Mouse (Mus musculus): ENCODE results near the gene Prim2. TPM values are rescaled to one million over a fixed set of nuclear protein-coding genes. Genes with fewer than 3 reads are reported as not detected.
A peak's percentile ranks its signal among the peaks of the same experiment; 100 is the strongest.

The Prim2 gene
- polyA plus RNA-seq (2014; fragmentation: Nextera tagmentation; extraction: Ambion mirVana), result 15.6 and 16.5 TPM in 2 replicates

- Histone ChIP-seq H3K36me3 (ENCODE audit: control insufficient read depth, insufficient read depth, low read length) (peaks cover 21% of the 10 kb centered on the region), H3K9ac (ENCODE audit: low read length) (peak within 1 kb of the TSS; percentile 76), H3K9me3 (ENCODE audit: control insufficient read depth, low read length) (no peaks in the 10 kb centered on the region), H3K27me3 (ENCODE audit: control insufficient read depth, insufficient read depth, low read length) (no peaks in the 10 kb centered on the region), H3K4me3 (ENCODE audit: control insufficient read depth in 1 of 2, insufficient read depth in 1 of 2, low read depth in 1 of 2, low read length in 2 of 2) (peak within 1 kb of the TSS; percentile 74 to 85), H3K27ac (replicated peaks in 1 of 2; ENCODE audit: control insufficient read depth in 1 of 2, insufficient read depth in 1 of 2, low read depth in 2 of 2, low read length in 2 of 2) (peak within 1 kb of the TSS; percentile 68 to 81), H3K4me1 (ENCODE audit: control insufficient read depth in 2 of 2, insufficient read depth in 2 of 2, low read length in 2 of 2) (0 out of 4 replicates have a peak, but pooled peaks cover 0 to 9% of the 10 kb centered on the region in 2 experiments), H3K4me2 (ENCODE audit: low read length) (peak within 1 kb of the TSS; percentile 94)
- ATAC-seq (ENCODE audit: insufficient number of reproducible peaks, insufficient read depth, low FRiP score, low read depth), result peak; percentile 73
- 0% methylated on average over 26 of the region's 26 CpGs for WGBS
Observed at GRCm38 (mm10) chr1:33669708-33670141, at the start of gene Prim2. Gene Prim2 (minus strand): TSS chr1:33669795.

DNA sequence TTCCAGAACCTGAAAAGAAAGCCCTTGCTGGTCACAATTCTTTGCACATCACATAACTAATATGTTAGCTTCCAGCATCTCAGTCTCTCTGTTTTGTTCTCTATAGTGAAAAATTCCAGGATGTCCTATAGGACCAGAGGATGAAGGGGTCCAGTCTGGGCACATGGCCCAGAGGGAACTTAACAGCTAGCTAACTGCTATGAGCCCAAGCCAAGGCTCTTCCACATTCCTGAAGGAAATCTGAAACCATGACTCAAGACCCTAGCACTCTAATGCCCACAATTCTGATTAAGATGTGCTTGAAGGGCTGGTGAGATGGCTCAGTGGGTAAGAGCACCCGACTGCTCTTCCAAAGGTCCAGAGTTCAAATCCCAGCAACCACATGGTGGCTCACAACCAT lies 48.0 kb upstream of the Prim2 start:
- WGBS, result 61% methylated on average over 1 of the region's 1 CpGs
- no peak overlapping the region for H3K4me3 ChIP-seq (ENCODE audit: control insufficient read depth in 1 of 2, insufficient read depth in 1 of 2, low read depth in 1 of 2, low read length in 2 of 2)
- no peak overlapping the region for H3K27ac ChIP-seq (replicated peaks in 1 of 2; ENCODE audit: control insufficient read depth in 1 of 2, insufficient read depth in 1 of 2, low read depth in 2 of 2, low read length in 2 of 2)
- peaks cover 0 to 5% of the 10 kb centered on the region in 2 experiments; a peak in 2 of 4 replicates for H3K4me1 ChIP-seq (ENCODE audit: control insufficient read depth in 2 of 2, insufficient read depth in 2 of 2, low read length in 2 of 2)
- peaks cover 10% of the 10 kb centered on the region for H3K36me3 ChIP-seq (ENCODE audit: control insufficient read depth, insufficient read depth, low read length)
- no peak for ATAC-seq (ENCODE audit: insufficient number of reproducible peaks, insufficient read depth, low FRiP score, low read depth)
- no peaks in the 10 kb centered on the region for H3K9me3 ChIP-seq (ENCODE audit: control insufficient read depth, low read length)
- H3K27me3 ChIP-seq (ENCODE audit: control insufficient read depth, insufficient read depth, low read length), result no peaks in the 10 kb centered on the region; the same call in 1 of the 2 replicates
- no peak overlapping the region for H3K4me2 ChIP-seq (ENCODE audit: low read length)
- no peak overlapping the region for H3K9ac ChIP-seq (ENCODE audit: low read length)

GRCm38 (mm10) chr1:33714796-33715195 lies 45.2 kb upstream of the Prim2 start:
- no peak overlapping the region for H3K27ac ChIP-seq (replicated peaks in 1 of 2; ENCODE audit: control insufficient read depth in 1 of 2, insufficient read depth in 1 of 2, low read depth in 2 of 2, low read length in 2 of 2)
- no peak overlapping the region for H3K4me3 ChIP-seq (ENCODE audit: control insufficient read depth in 1 of 2, insufficient read depth in 1 of 2, low read depth in 1 of 2, low read length in 2 of 2)
- no peaks in the 10 kb centered on the region for H3K36me3 ChIP-seq (ENCODE audit: control insufficient read depth, insufficient read depth, low read length)
- WGBS, result 4% methylated on average over 10 of the region's 10 CpGs
- H3K4me2 ChIP-seq (ENCODE audit: low read length), result peak overlapping the region; percentile 42
- H3K9ac ChIP-seq (ENCODE audit: low read length), result no peak overlapping the region
- H3K9me3 ChIP-seq (ENCODE audit: control insufficient read depth, low read length), result no peaks in the 10 kb centered on the region
- H3K27me3 ChIP-seq (ENCODE audit: control insufficient read depth, insufficient read depth, low read length), result no peaks in the 10 kb centered on the region; the same call in 1 of the 2 replicates
- no peaks in the 10 kb centered on the region for H3K4me1 ChIP-seq (ENCODE audit: control insufficient read depth in 2 of 2, insufficient read depth in 2 of 2, low read length in 2 of 2)
- no peak for ATAC-seq (ENCODE audit: insufficient number of reproducible peaks, insufficient read depth, low FRiP score, low read depth)

DNA sequence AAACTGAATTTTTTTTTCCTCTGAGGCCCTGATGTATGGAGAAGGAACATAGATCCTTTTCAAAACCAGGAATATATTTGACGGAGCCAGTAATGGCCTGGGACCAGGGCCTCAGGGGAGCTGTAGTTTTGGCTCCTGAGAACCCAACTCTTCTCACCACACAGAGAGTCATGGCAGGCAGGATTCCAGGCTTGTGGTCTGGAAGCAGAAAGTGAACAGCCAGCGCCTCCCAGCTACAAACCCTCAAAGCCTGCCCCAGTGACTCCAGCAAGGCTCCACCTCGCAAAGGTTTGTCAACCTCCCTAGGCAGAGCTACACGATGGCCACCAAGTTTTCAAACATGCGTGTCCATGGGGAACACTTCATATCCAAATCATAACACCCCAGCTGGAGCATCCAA lies 42.4 kb upstream of the Prim2 start:
- H3K9ac ChIP-seq (ENCODE audit: low read length), result no peak overlapping the region
- ATAC-seq (ENCODE audit: insufficient number of reproducible peaks, insufficient read depth, low FRiP score, low read depth), result no peak
- 84% methylated on average over 5 of the region's 5 CpGs for WGBS
- H3K27ac ChIP-seq (replicated peaks in 1 of 2; ENCODE audit: control insufficient read depth in 1 of 2, insufficient read depth in 1 of 2, low read depth in 2 of 2, low read length in 2 of 2), result no peak overlapping the region
- no peaks in the 10 kb centered on the region for H3K4me1 ChIP-seq (ENCODE audit: control insufficient read depth in 2 of 2, insufficient read depth in 2 of 2, low read length in 2 of 2)
- H3K4me2 ChIP-seq (ENCODE audit: low read length), result no peak overlapping the region
- no peaks in the 10 kb centered on the region for H3K9me3 ChIP-seq (ENCODE audit: control insufficient read depth, low read length)
- no peak overlapping the region for H3K4me3 ChIP-seq (ENCODE audit: control insufficient read depth in 1 of 2, insufficient read depth in 1 of 2, low read depth in 1 of 2, low read length in 2 of 2)
- H3K36me3 ChIP-seq (ENCODE audit: control insufficient read depth, insufficient read depth, low read length), result no peaks in the 10 kb centered on the region
- H3K27me3 ChIP-seq (ENCODE audit: control insufficient read depth, insufficient read depth, low read length), result no peaks in the 10 kb centered on the region; the same call in 1 of the 2 replicates

DNA sequence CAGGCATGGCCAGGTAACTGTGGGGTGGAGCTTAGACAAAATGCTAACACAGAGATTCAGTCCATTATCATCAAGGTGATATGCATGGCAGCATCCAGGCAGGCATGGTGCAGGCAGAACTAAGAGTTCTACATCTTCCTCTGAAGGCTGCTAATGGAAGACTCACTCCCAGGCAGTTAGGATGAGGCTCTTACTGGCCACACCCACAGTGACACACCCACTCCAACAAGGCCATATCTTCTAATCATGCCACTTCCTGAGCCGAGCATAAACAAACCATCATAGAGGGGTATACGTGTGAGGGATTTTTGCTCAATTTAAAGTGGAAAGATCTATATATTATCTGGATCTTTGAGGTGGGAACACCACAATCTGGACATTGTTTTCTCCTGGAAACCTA lies 40.0 kb upstream of the Prim2 start:
- Histone ChIP-seq H3K36me3 (ENCODE audit: control insufficient read depth, insufficient read depth, low read length) (no peaks in the 10 kb centered on the region), H3K4me2 (ENCODE audit: low read length) (no peak overlapping the region), H3K9me3 (ENCODE audit: control insufficient read depth, low read length) (no peaks in the 10 kb centered on the region), H3K27ac (replicated peaks in 1 of 2; ENCODE audit: control insufficient read depth in 1 of 2, insufficient read depth in 1 of 2, low read depth in 2 of 2, low read length in 2 of 2) (no peak overlapping the region), H3K4me3 (ENCODE audit: control insufficient read depth in 1 of 2, insufficient read depth in 1 of 2, low read depth in 1 of 2, low read length in 2 of 2) (no peak overlapping the region), H3K4me1 (ENCODE audit: control insufficient read depth in 2 of 2, insufficient read depth in 2 of 2, low read length in 2 of 2) (no peaks in the 10 kb centered on the region), H3K9ac (ENCODE audit: low read length) (no peak overlapping the region), H3K27me3 (ENCODE audit: control insufficient read depth, insufficient read depth, low read length) (no peaks in the 10 kb centered on the region; the same call in 1 of the 2 replicates)
- ATAC-seq (ENCODE audit: insufficient number of reproducible peaks, insufficient read depth, low FRiP score, low read depth), result no peak
- 53% methylated on average over 2 of the region's 2 CpGs for WGBS

- Histone ChIP-seq H3K36me3 (ENCODE audit: control insufficient read depth, insufficient read depth, low read length) (no peaks in the 10 kb centered on the region), H3K27ac (replicated peaks in 1 of 2; ENCODE audit: control insufficient read depth in 1 of 2, insufficient read depth in 1 of 2, low read depth in 2 of 2, low read length in 2 of 2) (no peak overlapping the region), H3K27me3 (ENCODE audit: control insufficient read depth, insufficient read depth, low read length) (no peaks in the 10 kb centered on the region), H3K4me2 (ENCODE audit: low read length) (no peak overlapping the region), H3K4me3 (ENCODE audit: control insufficient read depth in 1 of 2, insufficient read depth in 1 of 2, low read depth in 1 of 2, low read length in 2 of 2) (no peak overlapping the region), H3K9me3 (ENCODE audit: control insufficient read depth, low read length) (0 out of 2 replicates have a peak, but pooled peaks cover 2% of the 10 kb centered on the region), H3K9ac (ENCODE audit: low read length) (no peak overlapping the region), H3K4me1 (ENCODE audit: control insufficient read depth in 2 of 2, insufficient read depth in 2 of 2, low read length in 2 of 2) (no peaks in the 10 kb centered on the region)
- ATAC-seq (ENCODE audit: insufficient number of reproducible peaks, insufficient read depth, low FRiP score, low read depth), result no peak
- 88% methylated on average over 3 of the region's 3 CpGs for WGBS
Observed at GRCm38 (mm10) chr1:33701244-33701643, 31.6 kb upstream of the Prim2 start.

DNA sequence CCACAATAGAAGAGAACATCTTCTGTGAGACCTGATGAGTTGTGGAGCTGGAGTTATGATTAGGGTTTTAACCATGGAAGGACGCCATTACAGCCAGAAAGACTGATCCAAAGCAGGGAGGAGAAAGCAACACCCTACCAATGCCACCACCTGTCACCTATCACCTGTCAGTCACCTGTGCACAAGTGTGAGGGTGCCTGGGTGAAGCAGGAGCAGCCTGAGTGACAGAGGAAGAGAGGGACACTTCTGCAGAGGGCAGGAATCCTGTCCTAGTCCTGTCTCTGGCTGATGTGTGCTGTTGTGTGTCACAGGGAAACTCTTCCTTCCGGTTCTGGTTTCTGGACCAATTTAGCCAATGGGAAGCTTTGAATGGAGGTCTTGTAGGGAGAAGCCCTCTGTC lies 26.4 kb upstream of the Prim2 start:
- Histone ChIP-seq H3K27ac (replicated peaks in 1 of 2; ENCODE audit: control insufficient read depth in 1 of 2, insufficient read depth in 1 of 2, low read depth in 2 of 2, low read length in 2 of 2) (no peak overlapping the region), H3K4me1 (ENCODE audit: control insufficient read depth in 2 of 2, insufficient read depth in 2 of 2, low read length in 2 of 2) (no peaks in the 10 kb centered on the region), H3K9ac (ENCODE audit: low read length) (no peak overlapping the region), H3K36me3 (ENCODE audit: control insufficient read depth, insufficient read depth, low read length) (no peaks in the 10 kb centered on the region), H3K27me3 (ENCODE audit: control insufficient read depth, insufficient read depth, low read length) (no peaks in the 10 kb centered on the region), H3K9me3 (ENCODE audit: control insufficient read depth, low read length) (no peaks in the 10 kb centered on the region), H3K4me2 (ENCODE audit: low read length) (no peak overlapping the region), H3K4me3 (ENCODE audit: control insufficient read depth in 1 of 2, insufficient read depth in 1 of 2, low read depth in 1 of 2, low read length in 2 of 2) (no peak overlapping the region)
- no peak for ATAC-seq (ENCODE audit: insufficient number of reproducible peaks, insufficient read depth, low FRiP score, low read depth)
- WGBS, result 85% methylated on average over 2 of the region's 2 CpGs

DNA sequence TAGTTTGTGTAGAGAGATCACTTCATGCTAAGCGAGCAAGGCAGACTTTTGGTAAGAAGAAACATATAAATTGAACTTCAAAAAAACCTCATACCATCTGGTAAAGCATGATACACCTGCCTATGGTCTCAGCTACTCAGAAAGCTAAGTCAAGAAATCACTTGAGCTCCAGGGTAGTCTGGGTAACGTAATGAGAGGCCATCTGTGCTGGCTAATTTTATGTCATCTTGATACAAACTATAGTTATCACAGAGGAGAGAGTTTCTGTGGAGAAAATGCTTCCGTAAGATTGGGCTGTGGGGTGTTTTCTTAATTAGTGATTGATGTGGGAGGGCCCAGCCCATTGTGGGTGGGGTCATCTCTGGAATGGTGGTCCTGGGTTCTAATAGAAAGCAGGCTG lies 24.3 kb upstream of the Prim2 start:
- H3K9ac ChIP-seq (ENCODE audit: low read length), result no peak overlapping the region
- no peaks in the 10 kb centered on the region for H3K4me1 ChIP-seq (ENCODE audit: control insufficient read depth in 2 of 2, insufficient read depth in 2 of 2, low read length in 2 of 2)
- H3K4me2 ChIP-seq (ENCODE audit: low read length), result no peak overlapping the region
- WGBS, result 88% methylated on average over 3 of the region's 3 CpGs
- H3K27me3 ChIP-seq (ENCODE audit: control insufficient read depth, insufficient read depth, low read length), result no peaks in the 10 kb centered on the region
- H3K27ac ChIP-seq (replicated peaks in 1 of 2; ENCODE audit: control insufficient read depth in 1 of 2, insufficient read depth in 1 of 2, low read depth in 2 of 2, low read length in 2 of 2), result no peak overlapping the region
- H3K36me3 ChIP-seq (ENCODE audit: control insufficient read depth, insufficient read depth, low read length), result no peaks in the 10 kb centered on the region
- no peak for ATAC-seq (ENCODE audit: insufficient number of reproducible peaks, insufficient read depth, low FRiP score, low read depth)
- no peak overlapping the region for H3K4me3 ChIP-seq (ENCODE audit: control insufficient read depth in 1 of 2, insufficient read depth in 1 of 2, low read depth in 1 of 2, low read length in 2 of 2)
- H3K9me3 ChIP-seq (ENCODE audit: control insufficient read depth, low read length), result no peaks in the 10 kb centered on the region
